Mouse (Mus musculus) kidney, postnatal 25 days (tissue): Measurements from ENCODE around the gene Mthfsd.

Experiments
- DNase-seq, 2 experiments: peaks; one replicate each; pipeline ENCODE4 v3.0.0; 2021; ENCODE audit warnings: mixed read lengths in 2 of 2

Mthfsd gene

DNA sequence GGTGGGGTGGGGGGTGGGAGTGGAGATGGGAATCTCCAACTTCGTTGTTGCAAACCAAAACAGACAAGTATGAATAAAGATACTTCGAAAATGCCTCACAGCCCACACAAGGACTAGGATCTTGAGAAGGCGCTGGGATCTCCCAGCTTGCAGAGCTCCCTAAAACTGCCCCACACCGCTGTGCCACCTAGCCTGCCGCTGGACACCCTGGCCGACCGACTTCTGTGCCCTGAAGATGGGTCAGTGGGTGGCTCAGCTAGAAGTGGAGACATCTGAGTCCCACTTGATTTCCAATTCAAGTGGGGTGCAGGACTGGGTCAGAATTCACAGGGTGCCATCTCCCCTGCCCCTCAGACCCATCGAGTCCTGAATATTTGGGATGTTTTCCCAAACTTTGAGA lies 13.5 kb upstream of the Mthfsd start:
- no peak for DNase-seq

DNA sequence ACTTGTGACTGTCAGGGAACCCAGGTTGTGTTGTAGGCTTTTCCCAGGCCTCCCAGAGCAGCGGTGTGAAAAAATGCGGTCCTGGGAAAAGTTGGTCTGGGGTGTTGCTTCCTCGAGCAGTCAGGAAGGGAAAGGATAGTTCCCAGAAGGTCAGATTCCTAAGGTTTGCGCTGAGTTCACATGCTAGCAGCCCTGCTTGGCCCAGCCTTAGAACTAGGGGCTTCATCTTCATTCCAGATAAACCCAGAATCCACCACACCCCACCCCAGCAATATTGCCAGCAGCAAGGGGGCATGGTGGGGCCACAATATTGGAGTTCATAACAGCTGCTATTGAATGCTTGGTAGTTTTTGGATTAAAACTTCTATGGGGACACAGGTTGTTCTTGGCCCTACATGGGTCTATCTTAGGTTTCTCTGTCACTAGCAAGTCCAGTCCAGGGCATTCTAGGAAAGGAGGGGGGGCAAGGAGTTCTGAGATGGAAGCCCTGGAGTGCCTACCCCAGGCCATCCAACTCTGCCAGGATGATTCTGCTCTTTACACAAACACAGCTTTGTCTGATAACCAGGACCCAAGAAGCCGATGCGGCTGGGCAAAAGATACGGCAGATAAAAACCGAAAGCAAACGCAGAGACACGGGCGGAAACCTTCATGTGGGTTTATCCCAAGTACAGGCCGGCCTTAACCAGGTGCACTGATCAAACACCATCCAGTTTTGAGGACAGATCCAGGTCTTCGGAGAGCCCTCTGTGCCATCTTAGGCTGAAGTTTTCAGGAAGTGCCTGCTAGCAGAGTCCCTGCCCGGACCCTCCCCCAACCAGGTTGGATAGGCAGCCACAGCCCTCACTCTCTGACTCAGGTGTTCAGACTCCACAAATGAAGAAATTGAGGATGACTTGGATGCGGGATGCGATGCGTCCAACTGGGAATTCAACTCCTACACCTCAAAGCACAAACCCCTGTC lies 12.5 kb upstream of the Mthfsd start:
- no peak for DNase-seq

DNA sequence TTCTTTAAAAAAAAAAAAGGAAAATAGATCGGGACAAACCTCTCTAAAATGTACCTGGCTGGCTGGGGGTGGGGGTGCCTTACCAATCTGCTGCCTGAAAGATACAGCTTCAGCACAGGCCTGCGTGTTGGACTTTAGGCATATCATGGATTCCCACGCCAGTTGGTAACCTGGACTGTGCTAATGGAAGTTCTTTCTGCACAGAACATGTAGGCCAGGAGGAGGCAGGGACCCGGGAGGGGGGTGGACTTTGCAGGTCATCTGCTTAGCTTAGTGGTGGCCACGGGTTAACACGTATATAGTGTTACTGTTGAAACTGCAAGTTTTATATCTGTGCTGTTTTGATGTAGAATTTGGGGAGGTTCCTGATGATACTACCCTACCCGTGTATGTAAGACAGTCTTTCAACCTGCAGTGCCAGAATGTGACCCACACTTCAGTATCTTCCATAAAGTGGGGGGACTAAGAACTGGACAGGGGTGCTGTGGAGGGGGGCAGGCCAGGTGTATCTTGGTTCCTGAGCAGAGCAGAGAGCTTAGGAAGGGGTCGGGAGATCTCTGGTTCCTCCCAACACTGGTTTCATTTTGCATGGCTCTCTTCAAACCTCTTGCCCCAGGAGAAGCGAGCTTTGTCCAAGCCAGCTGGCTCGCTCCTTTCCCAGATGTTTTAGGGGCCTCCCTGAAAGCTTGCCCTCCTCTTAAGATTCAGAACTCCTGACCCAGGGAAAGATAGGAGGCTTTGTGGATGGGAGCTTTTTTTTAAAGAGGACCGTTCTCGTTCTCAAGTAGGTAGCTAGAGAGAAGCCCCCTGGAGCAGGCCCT lies 11.7 kb upstream of the Mthfsd start:
- no peak for DNase-seq

DNA sequence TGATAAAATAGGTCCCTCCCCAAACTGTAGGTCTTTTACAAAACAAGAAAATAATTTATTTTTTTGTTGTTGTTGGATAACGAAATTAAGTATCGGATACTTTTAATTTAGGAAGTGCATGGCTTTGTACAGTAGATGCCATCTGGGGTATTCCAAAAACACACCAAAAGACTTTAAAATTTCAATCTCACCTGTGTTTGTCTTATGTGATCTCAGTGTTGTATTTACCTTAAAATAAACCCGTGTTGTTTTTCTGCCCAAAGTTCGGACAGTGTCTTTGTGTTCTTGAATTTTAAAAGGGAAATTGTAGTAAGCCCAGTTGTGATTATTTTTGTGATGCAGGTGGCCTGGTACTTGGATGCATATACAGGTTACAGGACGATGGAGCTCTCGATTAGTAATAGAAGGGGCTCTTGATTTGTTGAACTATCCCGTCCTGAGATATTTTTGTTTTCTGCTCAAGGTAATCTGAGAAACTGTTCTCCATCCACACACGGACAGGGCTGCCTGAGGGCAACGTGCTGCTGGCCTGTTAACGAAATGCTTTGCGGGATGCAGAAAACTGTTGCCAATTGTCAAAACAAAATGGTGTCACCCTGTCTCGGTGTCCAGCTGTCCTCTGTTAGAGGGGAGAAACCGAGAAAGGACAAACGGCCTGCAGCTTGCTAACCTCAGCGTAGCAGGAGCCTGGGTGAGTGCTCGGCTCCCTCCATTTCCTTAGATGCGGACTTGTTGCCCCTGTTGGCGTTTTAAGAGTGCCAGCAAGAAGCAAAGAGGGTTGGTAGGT lies 10.6 kb upstream of the Mthfsd start:
- no peak for DNase-seq

DNA sequence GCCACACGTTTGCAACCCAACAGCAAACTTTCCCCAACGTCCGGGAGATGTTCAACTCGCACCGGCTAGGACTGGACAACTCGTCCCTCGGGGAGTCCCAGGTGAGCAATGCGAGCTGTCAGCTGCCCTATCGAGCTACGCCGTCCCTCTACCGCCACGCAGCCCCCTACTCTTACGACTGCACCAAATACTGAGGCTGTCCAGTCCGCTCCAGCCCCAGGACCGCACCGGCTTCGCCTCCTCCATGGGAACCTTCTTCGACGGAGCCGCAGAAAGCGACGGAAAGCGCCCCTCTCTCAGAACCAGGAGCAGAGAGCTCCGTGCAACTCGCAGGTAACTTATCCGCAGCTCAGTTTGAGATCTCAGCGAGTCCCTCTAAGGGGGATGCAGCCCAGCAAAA lies 9.7 kb upstream of the Mthfsd start:
- no peak for DNase-seq

DNA sequence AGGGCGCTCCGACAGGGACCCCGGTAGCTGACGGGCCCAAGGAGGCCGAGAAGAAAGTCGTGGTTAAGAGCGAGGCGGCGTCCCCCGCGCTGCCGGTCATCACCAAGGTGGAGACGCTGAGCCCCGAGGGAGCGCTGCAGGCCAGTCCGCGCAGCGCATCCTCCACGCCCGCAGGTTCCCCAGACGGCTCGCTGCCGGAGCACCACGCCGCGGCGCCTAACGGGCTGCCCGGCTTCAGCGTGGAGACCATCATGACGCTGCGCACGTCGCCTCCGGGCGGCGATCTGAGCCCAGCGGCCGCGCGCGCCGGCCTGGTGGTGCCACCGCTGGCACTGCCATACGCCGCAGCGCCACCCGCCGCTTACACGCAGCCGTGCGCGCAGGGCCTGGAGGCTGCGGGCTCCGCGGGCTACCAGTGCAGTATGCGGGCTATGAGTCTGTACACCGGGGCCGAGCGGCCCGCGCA lies 9.0 kb upstream of the Mthfsd start:
- no peak for DNase-seq

DNA sequence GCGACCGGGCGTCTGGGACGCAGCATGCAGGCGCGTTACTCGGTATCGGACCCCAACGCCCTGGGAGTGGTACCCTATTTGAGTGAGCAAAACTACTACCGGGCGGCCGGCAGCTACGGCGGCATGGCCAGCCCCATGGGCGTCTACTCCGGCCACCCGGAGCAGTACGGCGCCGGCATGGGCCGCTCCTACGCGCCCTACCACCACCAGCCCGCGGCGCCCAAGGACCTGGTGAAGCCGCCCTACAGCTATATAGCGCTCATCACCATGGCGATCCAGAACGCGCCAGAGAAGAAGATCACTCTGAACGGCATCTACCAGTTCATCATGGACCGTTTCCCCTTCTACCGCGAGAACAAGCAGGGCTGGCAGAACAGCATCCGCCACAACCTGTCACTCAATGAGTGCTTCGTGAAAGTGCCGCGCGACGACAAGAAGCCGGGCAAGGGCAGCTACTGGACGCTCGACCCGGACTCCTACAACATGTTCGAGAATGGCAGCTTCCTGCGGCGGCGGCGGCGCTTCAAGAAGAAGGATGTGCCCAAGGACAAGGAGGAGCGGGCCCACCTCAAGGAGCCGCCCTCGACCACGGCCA lies 8.5 kb upstream of the Mthfsd start:
- no peak for DNase-seq

DNA sequence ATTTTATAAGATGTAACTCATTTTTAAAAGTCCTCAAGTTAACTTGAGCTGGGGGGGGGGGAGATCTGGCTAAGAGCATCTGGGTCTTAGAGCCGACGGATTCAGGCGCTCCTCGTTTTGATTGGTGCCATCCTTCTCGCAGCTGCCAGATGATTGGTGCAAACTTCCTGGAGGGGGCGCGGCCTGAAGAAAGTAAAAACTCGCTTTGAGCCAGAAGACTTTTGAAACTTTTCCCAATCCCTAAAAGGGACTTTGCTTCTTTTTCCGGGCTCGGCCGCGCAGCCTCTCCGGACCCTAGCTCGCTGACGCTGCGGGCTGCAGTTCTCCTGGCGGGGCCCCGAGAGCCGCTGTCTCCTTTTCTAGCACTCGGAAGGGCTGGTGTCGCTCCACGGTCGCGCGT lies 7.8 kb upstream of the Mthfsd start, which contains the start of gene Foxc2:
TSS of gene Foxc2 (plus strand) at position 224 of the 400 bp plus-strand sequence.
- DNase-seq: peak; percentile 93 to 95

DNA sequence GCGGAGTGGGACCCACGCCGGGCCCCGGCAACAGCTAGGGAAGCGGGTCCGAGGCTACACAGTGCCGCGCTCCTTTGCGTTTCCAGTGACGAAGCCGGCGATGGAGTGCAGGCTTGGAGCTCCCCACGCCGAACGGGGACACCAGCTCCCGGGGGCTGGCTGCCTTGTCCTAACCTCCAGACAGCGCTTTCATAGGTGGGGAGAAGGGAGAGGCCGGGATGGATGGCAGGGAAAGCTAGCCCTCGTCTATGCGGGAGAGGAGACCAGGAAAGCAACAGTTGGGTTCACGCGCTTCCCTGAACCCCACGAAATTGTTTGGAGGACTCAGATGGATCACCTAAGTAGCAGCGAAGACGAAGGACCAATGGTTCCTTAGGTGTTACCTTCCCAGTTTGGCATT lies 6.9 kb upstream of the Mthfsd start:
- no peak for DNase-seq

DNA sequence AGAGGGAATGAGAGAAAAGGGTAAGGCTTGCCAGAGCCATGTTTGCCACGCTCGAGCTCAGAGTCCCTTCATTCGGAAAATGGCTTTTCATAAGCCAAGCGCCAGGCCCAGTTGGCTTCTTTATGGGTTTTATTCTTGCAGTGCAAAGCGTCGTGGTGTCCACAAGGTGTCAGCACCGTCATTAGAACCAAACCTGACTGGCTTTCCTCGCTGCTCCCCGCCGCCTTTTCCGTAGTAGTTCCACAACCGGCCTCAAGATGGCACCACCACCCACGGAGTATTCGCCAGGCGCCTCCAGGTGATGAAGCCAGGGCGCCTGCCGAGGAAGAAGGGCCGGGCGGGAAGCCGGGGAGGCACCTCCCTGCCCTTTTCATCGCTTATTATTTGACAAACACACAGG lies 5.1 kb upstream of the Mthfsd start:
- peak; percentile 92 to 96 for DNase-seq

DNA sequence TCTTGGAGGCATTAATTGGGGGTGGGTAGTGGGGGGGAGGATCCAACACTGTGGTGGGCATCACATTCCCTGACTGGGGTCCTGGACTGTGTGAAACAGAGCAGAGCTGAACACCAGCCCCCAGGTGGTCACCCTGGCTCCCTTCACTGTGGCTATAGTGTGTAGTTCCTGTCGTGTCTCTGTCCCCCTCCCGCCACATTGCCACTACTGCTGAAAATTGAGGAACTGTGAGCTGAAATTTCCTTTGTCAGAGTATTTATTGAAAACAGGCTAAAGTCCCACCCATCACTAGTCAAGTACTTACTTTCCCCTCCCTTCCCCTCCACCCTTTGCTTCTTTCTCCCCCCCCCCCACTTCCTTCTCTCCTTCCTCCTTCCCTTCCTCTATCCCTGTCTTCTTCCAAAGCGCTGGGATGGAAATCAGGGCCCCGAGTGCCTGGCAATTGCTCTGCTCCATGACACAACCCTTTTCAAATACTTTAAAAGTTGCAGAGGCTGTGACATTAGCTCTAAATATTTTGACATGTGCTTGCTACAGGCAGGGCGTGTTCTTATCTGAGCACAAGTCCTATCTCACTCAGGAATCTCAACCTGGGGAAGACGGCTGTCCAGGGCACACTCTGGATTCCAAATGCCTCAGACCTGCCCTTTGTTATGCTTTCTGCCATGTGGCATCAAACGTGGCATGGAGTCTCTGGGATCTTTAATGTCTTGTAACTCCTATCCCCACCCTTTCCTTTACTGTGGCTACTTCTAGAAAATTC lies 3.1 kb upstream of the Mthfsd start:
- DNase-seq: no peak

DNA sequence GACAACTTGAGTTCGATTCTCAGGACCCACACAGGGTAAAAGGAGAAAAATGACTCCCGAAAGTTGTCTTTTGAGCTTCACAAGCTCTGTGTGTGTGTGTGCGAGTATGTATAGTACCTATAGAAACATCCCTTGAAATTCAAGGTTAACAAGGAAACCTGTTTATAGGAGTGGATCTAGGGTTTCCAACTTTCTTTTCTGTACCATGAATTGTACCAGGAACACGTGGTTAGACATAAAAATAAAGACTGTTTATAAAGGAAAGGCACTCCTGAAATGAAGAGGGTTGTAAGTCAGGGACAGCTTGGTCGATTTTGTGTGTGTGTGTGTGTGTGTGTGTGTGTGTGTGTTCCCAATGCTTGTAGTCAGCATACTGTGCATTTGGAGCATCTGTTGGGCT lies 465 bp upstream of the Mthfsd start:
- DNase-seq: no peak

DNA sequence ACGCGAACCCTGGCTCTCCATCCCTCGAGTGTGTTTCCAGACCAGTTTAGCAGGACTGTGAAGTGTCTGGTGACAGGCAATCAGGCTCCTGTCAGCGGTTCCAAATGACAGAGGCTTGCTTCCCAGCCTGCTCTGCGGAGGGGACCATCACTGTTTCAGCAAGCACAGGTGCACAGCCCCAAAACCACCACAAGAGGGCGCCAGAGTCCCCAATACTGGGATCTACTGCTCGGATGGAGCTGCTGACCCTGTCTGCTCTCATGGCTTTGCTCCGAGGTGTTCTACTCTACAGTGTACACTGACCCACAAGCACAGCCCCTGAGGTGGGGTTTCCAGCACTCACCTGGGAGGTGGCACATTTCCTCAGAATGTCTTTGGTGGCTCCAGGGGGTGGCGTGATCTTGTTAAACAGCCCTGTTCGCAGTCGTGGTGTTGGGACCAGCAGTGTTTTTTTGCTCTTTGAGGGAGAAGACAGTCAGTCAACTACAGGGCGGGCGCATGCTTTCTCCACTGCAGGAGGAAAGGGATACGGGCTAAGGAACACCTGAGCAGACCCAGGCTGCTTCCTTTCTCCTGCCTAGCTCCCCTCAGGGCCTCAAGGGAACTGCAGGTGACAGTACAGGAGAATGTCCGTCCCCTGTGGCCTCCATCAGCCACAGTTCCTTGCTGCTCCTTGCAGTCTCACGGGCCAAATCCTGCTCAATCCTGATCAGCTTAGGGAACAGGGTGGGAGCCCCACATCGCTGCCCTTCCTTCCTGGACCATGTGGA lies 4.0 kb downstream of the Mthfsd start:
- DNase-seq: peak; percentile 70 to 80

DNA sequence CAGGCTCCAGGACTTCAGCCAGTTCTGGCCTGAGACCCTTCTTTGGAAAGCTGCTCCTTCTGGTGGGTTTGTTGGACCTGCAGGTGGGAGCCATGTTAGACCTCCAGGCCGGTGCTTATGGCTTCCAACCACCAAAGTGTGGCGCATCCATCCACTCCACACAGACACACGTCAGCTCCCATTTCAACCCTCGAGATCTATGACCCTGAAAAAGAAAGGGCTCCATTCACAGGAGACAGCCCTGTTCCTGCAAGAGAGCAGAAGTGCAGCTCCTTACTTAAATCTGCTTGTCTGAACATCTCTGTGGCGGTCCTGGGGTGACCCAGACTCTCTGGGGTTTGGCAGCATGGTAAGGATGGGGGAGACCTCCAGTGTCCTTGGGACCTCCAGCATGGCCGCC lies 14.7 kb downstream of the Mthfsd start:
- DNase-seq: no peak

DNA sequence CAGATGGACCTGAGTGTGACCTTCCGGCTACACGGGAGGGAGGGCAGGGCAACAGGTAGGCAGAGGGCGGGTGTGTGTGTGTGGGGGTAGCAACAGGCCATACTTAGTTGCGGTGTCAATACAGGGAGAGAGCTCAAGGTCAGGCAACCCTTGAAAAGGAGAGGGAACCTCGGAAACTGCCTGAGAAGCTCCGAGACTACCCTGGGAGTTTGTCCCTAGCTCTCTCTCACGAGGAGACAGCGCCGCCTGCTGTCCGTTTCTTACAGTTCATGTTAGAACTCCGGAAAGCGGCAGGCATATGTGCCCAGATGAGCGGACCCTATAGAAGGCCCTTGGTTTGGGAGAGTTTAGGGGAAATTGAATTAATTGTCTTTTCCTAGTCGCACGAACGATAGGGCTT lies 15.6 kb downstream of the Mthfsd start:
- peak; percentile 78 to 91 for DNase-seq

DNA sequence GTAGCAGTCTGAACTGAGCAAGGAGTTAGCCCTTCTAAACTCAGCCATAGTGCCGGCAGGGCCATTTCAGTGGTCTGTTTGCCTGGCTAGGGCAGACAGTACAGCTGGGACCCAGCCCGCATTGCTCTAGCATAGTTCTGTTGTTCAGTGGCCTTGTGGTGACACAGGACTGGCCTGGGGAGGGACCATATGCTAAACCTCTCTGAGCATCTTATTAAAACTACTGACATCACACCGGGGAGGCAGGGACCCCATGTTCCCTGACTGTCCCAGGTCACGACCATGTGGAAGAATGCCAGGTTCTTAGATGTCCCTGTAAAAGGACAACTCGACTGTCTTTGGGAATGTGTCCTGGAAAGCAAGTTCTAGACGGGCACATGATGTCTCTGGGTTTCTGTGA lies 16.1 kb downstream of the Mthfsd start:
- DNase-seq: no peak

DNA sequence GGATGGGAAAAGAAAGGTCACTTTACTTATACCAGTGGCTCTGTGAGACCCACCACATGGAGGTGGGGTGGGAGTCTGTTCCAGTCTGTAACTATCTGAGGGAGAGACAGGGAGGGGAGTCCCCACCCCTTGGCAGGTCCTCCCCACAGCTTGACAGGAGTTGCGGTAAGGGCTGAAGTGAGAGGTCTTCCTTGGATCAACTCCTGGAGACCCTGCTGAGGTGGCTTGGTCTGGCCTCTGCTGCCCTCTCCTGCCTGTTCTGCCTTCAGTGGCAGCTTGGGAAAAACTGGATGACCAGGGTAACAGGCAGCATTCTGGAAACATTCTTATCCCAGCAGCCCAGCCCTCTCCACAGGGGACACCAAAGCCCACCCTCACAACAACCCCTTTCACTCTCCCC lies 17.5 kb downstream of the Mthfsd start:
- DNase-seq: no peak

DNA sequence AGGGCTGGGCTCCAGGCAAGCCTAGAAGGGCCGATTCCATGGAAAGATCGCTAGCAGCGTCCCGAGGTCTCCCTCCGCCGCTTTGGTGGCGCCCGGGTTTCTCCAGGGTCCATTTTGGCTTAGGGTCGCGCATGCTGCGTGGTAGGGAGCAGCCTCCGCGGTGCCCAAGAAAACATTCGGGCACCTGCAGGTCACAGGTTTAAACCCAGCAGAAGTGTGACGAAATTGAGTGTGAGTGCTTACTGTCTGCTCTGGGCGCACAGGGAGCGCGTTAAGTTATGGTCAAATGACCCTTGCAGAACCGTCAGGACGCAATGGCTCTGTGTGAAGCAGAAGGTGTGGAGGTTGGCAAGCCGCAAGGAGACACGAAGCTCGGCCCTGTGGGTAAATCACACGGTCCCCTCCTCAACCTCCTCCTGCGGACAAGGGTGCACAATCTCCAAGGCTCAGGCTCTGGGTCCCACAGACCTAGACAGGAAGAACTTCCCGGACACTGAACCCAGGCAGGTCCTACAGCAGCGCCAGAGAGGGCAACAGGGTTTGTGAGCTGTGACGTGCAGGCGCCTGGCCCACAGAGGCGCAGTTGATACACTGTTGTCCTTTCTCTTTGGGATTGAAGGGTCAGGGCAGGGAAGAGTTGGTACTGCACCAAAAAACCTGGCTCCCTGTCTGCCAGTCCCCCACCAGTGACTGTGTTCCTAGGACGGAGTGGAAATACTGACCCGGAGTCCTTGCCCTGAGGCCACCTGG lies 18.4 kb downstream of the Mthfsd start:
- DNase-seq: no peak

DNA sequence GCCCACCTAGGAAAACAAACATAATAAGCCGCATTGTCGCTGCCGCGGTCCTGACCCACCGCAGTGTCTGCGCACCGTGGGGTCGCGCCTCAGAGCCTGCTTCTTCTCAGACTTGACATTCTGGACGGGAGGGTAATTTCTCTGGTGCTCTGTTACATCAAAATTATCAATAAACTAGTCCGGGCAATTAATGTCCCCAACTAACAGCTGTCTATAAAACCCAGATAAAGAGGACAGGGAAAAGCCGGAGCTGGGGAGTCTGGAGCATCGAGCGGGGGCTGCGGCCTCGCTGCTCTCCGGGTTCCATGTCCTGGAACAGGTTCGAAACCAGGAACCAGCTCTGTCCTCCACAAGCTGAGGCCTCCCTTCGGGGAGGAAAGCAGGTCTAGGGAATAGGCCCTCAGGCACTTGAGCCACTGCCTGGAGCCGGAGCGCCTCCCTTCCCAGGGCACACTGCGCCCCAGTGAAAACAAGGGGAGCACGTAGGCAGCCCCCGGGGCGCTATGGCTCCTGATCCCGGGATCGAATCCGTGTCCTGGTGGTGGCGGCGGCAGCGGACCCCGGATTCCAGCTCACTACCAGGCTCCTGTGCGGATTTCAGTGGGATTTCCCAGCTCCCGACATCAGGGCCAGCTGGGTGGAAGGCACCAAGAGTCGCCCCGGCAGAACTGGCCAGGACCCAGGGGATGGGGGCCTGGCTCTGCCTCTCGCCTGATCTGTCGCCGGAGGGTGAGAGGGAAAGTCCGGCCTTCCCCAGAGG lies 19.1 kb downstream of the Mthfsd start:
- no peak for DNase-seq
